Mouse (Mus musculus) hindbrain, embryonic 11.5 days (tissue): ENCODE data around the gene Fam19a3. TPM values are rescaled to one million over a fixed set of nuclear protein-coding genes. Genes with fewer than 3 reads are reported as not detected.
A peak's percentile ranks its signal among the peaks of the same experiment; 100 is the strongest.
"Not testable (repeated sequence)": the region's sequence is repeated elsewhere in the genome, so short reads cannot be mapped to it uniquely, and the experiment has no call there.

Experiments used
- ATAC-seq: fragments of 200-750 bp; cut with Nextera tagmentation; 2 replicates; pipeline ENCODE4 v1.8.0; 2017; ENCODE audit warnings: mild to moderate bottlenecking, moderate TSS enrichment, moderate library complexity; ENCODE audit not compliant: low FRiP score
- DNase-seq: peaks from one replicate; pipeline ENCODE4 v3.0.0-alpha.2; 2015; ENCODE audit warnings: low spot score
- H3K27ac ChIP-seq: fragments of 300-500 bp; sonication (generic); 2 replicates; pipeline ENCODE4 v1.5.1; 2014; ENCODE audit warnings: mild to moderate bottlenecking, low read depth, low read length
- H3K27me3 ChIP-seq: fragments of 300-500 bp; sonication (generic); 2 replicates; pipeline ENCODE4 v1.6.1; 2014; ENCODE audit warnings: mild to moderate bottlenecking, low read length, moderate library complexity, mixed read lengths; ENCODE audit not compliant: control insufficient read depth, insufficient read depth
- H3K36me3 ChIP-seq: fragments of 300-500 bp; sonication (generic); 2 replicates; pipeline ENCODE4 v1.6.1; 2014; ENCODE audit warnings: mild to moderate bottlenecking, low read length, moderate library complexity, mixed read lengths; ENCODE audit not compliant: control insufficient read depth, insufficient read depth
- H3K4me1 ChIP-seq: fragments of 300-500 bp; sonication (generic); replicated peaks from 2 replicates; pipeline ENCODE4 v1.6.1; 2014; ENCODE audit warnings: low read length, mixed read lengths; ENCODE audit not compliant: control insufficient read depth, insufficient read depth
- H3K4me2 ChIP-seq: fragments of 300-500 bp; sonication (generic); replicated peaks from 2 replicates; pipeline ENCODE4 v1.6.1; 2014; ENCODE audit warnings: mild to moderate bottlenecking, low read depth, low read length
- H3K4me3 ChIP-seq: fragments of 300-500 bp; sonication (generic); 2 replicates; pipeline ENCODE4 v1.5.1; 2014; ENCODE audit warnings: low read depth, low read length
- H3K9ac ChIP-seq: fragments of 300-500 bp; sonication (generic); 2 replicates; pipeline ENCODE4 v1.6.1; 2014; ENCODE audit warnings: low read depth, low read length
- H3K9me3 ChIP-seq: fragments of 300-500 bp; sonication (generic); 2 replicates; pipeline ENCODE4 v1.6.1; 2016; ENCODE audit warnings: low read length; ENCODE audit not compliant: control insufficient read depth
- WGBS: fragments of 180-500 bp; shearing (Covaris S2); extraction: QIAGEN DNeasy Blood & Tissue Kit; methylation state at CpG from one replicate; pipeline ENCODE4 v1.1.7; 2014; 5-methylcytosine and 5-hydroxymethylcytosine counted together
- polyA plus RNA-seq: library from polyadenylated mRNA; unstranded; fragments of >200 nt; fragmentation: Nextera tagmentation; extraction: Ambion mirVana; gene quantifications from 2 replicates; pipeline ENCODE4 v1.2.1, GENCODE M21; 2014

Fam19a3 gene
- polyA plus RNA-seq, 1 experiment from 2014 or later: 0.09 TPM

- not testable (repeated sequence) for DNase-seq, H3K4me2 ChIP-seq, H3K4me3 ChIP-seq, H3K9ac ChIP-seq, H3K27ac ChIP-seq, H3K36me3 ChIP-seq, H3K27me3 ChIP-seq, H3K9me3 ChIP-seq, ATAC-seq, H3K4me1 ChIP-seq
- 25% methylated on average over 16 of the region's 20 CpGs for WGBS
These were observed 19.4 kb downstream of the Fam19a3 start for GRCm38 (mm10) chr3:104762103-104762863.

- no peaks in the 10 kb centered on the region for H3K4me1 ChIP-seq
- H3K36me3 ChIP-seq: no peaks in the 10 kb centered on the region
- H3K4me2 ChIP-seq: peak overlapping the region; percentile 44
- WGBS: 8% methylated on average over 5 of the region's 5 CpGs
- peaks cover 8% of the 10 kb centered on the region for H3K27me3 ChIP-seq
- H3K4me3 ChIP-seq: peak overlapping the region; percentile 22
- ATAC-seq: 0 out of 2 replicates have a peak, but pooled peaks have one; percentile 38
- no peaks in the 10 kb centered on the region for H3K9me3 ChIP-seq
- H3K9ac ChIP-seq: peak overlapping the region; percentile 44
- no peak overlapping the region for H3K27ac ChIP-seq
- DNase-seq: no peak
These were observed 22.8 kb downstream of the Fam19a3 start for GRCm38 (mm10) chr3:104758869-104759268.

- ATAC-seq: peak; percentile 77
- Histone ChIP-seq H3K4me3 (peak overlapping the region; percentile 22), H3K27ac (no peak overlapping the region), H3K4me1 (no peaks in the 10 kb centered on the region), H3K4me2 (peak overlapping the region; percentile 44), H3K36me3 (no peaks in the 10 kb centered on the region), H3K27me3 (peaks cover 8% of the 10 kb centered on the region), H3K9me3 (no peaks in the 10 kb centered on the region), H3K9ac (peak overlapping the region; percentile 44)
- DNase-seq: peak; percentile 93
- WGBS: 2% methylated on average over 27 of the region's 27 CpGs
These were observed 23.2 kb downstream of the Fam19a3 start for GRCm38 (mm10) chr3:104758406-104758805.

GRCm38 (mm10) chr3:104752845-104753244, 28.8 kb downstream of the Fam19a3 start:
- H3K4me1 ChIP-seq, H3K36me3 ChIP-seq, H3K9me3 ChIP-seq, H3K4me2 ChIP-seq, H3K9ac ChIP-seq, ATAC-seq, H3K27me3 ChIP-seq, H3K27ac ChIP-seq, H3K4me3 ChIP-seq: not testable (repeated sequence)
- DNase-seq: peak; percentile 49
- whole genome bisulfite sequencing: 18% methylated on average over 19 of the region's 25 CpGs

- Histone ChIP-seq H3K4me3 (no peak overlapping the region), H3K4me1 (no peaks in the 10 kb centered on the region), H3K4me2 (no peak overlapping the region), H3K27ac (no peak overlapping the region), H3K9me3 (no peaks in the 10 kb centered on the region), H3K36me3 (no peaks in the 10 kb centered on the region), H3K27me3 (no peaks in the 10 kb centered on the region), H3K9ac (no peak overlapping the region)
- ATAC-seq: no peak
- WGBS: 89% methylated on average over 1 of the region's 1 CpGs
- no peak for DNase-seq
These were observed 37.8 kb downstream of the Fam19a3 start for GRCm38 (mm10) chr3:104743864-104744263.

- WGBS: 70% methylated on average over 1 of the region's 1 CpGs
- Histone ChIP-seq H3K36me3 (no peaks in the 10 kb centered on the region), H3K4me2 (no peak overlapping the region), H3K27ac (no peak overlapping the region), H3K4me1 (no peaks in the 10 kb centered on the region), H3K4me3 (no peak overlapping the region), H3K9me3 (no peaks in the 10 kb centered on the region), H3K9ac (no peak overlapping the region), H3K27me3 (no peaks in the 10 kb centered on the region)
- DNase-seq: no peak
- no peak for ATAC-seq
These were observed 38.5 kb downstream of the Fam19a3 start for GRCm38 (mm10) chr3:104743161-104743560.

GRCm38 (mm10) chr3:104741954-104742353, 39.7 kb downstream of the Fam19a3 start:
- Histone ChIP-seq H3K27me3 (no peaks in the 10 kb centered on the region), H3K36me3 (no peaks in the 10 kb centered on the region), H3K9me3 (no peaks in the 10 kb centered on the region), H3K9ac (no peak overlapping the region), H3K4me3 (no peak overlapping the region), H3K4me2 (no peak overlapping the region), H3K27ac (no peak overlapping the region), H3K4me1 (no peaks in the 10 kb centered on the region)
- no peak for ATAC-seq
- WGBS: 95% methylated on average over 3 of the region's 3 CpGs
- no peak for DNase-seq

GRCm38 (mm10) chr3:104734654-104735053, 47.0 kb downstream of the Fam19a3 start:
- Histone ChIP-seq H3K4me1 (no peaks in the 10 kb centered on the region), H3K27me3 (no peaks in the 10 kb centered on the region), H3K4me3 (no peak overlapping the region), H3K4me2 (no peak overlapping the region), H3K27ac (no peak overlapping the region), H3K9ac (no peak overlapping the region), H3K36me3 (no peaks in the 10 kb centered on the region), H3K9me3 (no peaks in the 10 kb centered on the region)
- no peak for DNase-seq
- 60% methylated on average over 7 of the region's 7 CpGs for WGBS
- ATAC-seq: no peak

- DNase-seq: no peak
- no peaks in the 10 kb centered on the region for H3K4me1 ChIP-seq
These were observed 48.7 kb downstream of the Fam19a3 start for GRCm38 (mm10) chr3:104732907-104733306.

More at GRCm38 (mm10) chr3:104732907-104733306, 48.7 kb downstream of the Fam19a3 start:
- Histone ChIP-seq H3K27me3 (no peaks in the 10 kb centered on the region), H3K9me3 (no peaks in the 10 kb centered on the region), H3K36me3 (no peaks in the 10 kb centered on the region), H3K4me3 (no peak overlapping the region), H3K27ac (no peak overlapping the region), H3K4me2 (no peak overlapping the region), H3K9ac (no peak overlapping the region)
- no peak for ATAC-seq
- WGBS: 72% methylated on average over 3 of the region's 3 CpGs
